Mouse (Mus musculus) neural tube, embryonic 14.5 days (tissue): ENCODE measurements around the gene Mboat2. TPM values are rescaled to one million over a fixed set of nuclear protein-coding genes. Genes with fewer than 3 reads are reported as not detected.

Experiments
- ATAC-seq: fragments of 200-750 bp; cut with Nextera tagmentation; 2 replicates; pipeline ENCODE4 v1.8.0; 2017; ENCODE audit warnings: low read depth, mild to moderate bottlenecking, moderate TSS enrichment, moderate library complexity
- H3K27ac ChIP-seq: fragments of 300-500 bp; sonication (generic); 2 replicates; pipeline ENCODE4 v1.5.1; 2014; ENCODE audit warnings: low read depth, mild to moderate bottlenecking, control low read depth, low read length, moderate library complexity, mixed read lengths
- H3K27me3 ChIP-seq: fragments of 300-500 bp; sonication (generic); 2 replicates; pipeline ENCODE4 v1.6.1; 2014; ENCODE audit warnings: low read length; ENCODE audit not compliant: control insufficient read depth, insufficient read depth
- H3K36me3 ChIP-seq: fragments of 300-500 bp; sonication (generic); 2 replicates; pipeline ENCODE4 v1.6.1; 2014; ENCODE audit warnings: low read length, mixed read lengths; ENCODE audit not compliant: control insufficient read depth, insufficient read depth
- H3K4me1 ChIP-seq: fragments of 300-500 bp; sonication (generic); 2 replicates; pipeline ENCODE4 v1.6.1; 2014; ENCODE audit warnings: low read length; ENCODE audit not compliant: control insufficient read depth, insufficient read depth
- H3K4me2 ChIP-seq: fragments of 300-500 bp; sonication (generic); 2 replicates; pipeline ENCODE4 v1.6.1; 2014; ENCODE audit warnings: mild to moderate bottlenecking, low read depth, low read length, control low read depth
- H3K4me3 ChIP-seq: fragments of 300-500 bp; sonication (generic); 2 replicates; pipeline ENCODE4 v1.5.1; 2014; ENCODE audit warnings: low read depth, low read length, control low read depth, mixed read lengths
- H3K9ac ChIP-seq: fragments of 300-500 bp; sonication (generic); replicated peaks from 2 replicates; pipeline ENCODE4 v1.6.1; 2014; ENCODE audit warnings: low read depth, mild to moderate bottlenecking, control low read depth, low read length, mixed read lengths
- H3K9me3 ChIP-seq: fragments of 300-500 bp; sonication (generic); 2 replicates; pipeline ENCODE4 v1.6.1; 2016; ENCODE audit warnings: low read length; ENCODE audit not compliant: control insufficient read depth
- WGBS: fragments of 180-500 bp; shearing (Covaris S2); extraction: QIAGEN DNeasy Blood & Tissue Kit; methylation state at CpG from one replicate; pipeline ENCODE4 v1.1.7; 2014; 5-methylcytosine and 5-hydroxymethylcytosine counted together
- polyA plus RNA-seq: library from polyadenylated mRNA; unstranded; fragments of >200 nt; fragmentation: Nextera tagmentation; extraction: Ambion mirVana; gene quantifications from 2 replicates; pipeline ENCODE4 v1.2.1, GENCODE M21; 2014

The Mboat2 gene
- polyA plus RNA-seq, 1 experiment from 2014 or later: 80.5 TPM

- H3K27ac ChIP-seq: no peak overlapping the region
- no peaks in the 10 kb centered on the region for H3K36me3 ChIP-seq
- H3K4me2 ChIP-seq: no peak overlapping the region
- H3K27me3 ChIP-seq: no peaks in the 10 kb centered on the region
- H3K9me3 ChIP-seq: no peaks in the 10 kb centered on the region
- 80% methylated on average over 10 of the region's 10 CpGs for WGBS
- no peak; the same call in 1 of the 2 replicates for ATAC-seq
- no peak overlapping the region for H3K9ac ChIP-seq
- H3K4me3 ChIP-seq: no peak overlapping the region
- no peaks in the 10 kb centered on the region for H3K4me1 ChIP-seq
Measured at GRCm38 (mm10) chr12:24899636-24900035, 69.0 kb downstream of the Mboat2 start.

- Histone ChIP-seq H3K4me2 (no peak overlapping the region), H3K4me3 (no peak overlapping the region), H3K9ac (no peak overlapping the region), H3K36me3 (no peaks in the 10 kb centered on the region), H3K27me3 (no peaks in the 10 kb centered on the region), H3K4me1 (no peaks in the 10 kb centered on the region), H3K9me3 (no peaks in the 10 kb centered on the region), H3K27ac (no peak overlapping the region)
- WGBS: 82% methylated on average over 5 of the region's 5 CpGs
- no peak for ATAC-seq
Measured at GRCm38 (mm10) chr12:24902736-24903135, 72.1 kb downstream of the Mboat2 start.

DNA sequence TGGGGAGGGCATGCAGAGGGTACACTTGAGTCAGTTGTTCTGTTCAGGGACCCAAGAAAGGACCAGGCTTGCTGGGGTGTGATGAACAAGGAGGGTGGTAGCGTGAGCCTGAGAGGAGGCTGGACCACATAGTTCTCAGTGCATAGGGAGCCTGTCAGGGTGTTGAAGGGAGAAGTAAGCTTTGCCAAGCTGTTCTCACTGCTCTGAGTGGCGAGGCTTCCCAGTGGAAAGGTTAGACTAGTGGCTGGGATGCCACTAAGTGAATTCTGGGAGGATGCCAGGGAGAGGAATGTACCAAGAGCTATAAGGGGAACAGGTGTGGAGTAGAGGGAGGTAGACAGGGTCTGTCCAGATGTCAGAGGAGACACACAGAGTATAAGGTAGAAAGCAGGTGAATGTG, 77.2 kb downstream of the Mboat2 start:
- Histone ChIP-seq H3K36me3 (peaks cover 10% of the 10 kb centered on the region; the same call in 1 of the 2 replicates), H3K27me3 (no peaks in the 10 kb centered on the region), H3K4me3 (no peak overlapping the region), H3K27ac (no peak overlapping the region), H3K9ac (no peak overlapping the region), H3K4me2 (no peak overlapping the region), H3K4me1 (no peaks in the 10 kb centered on the region), H3K9me3 (no peaks in the 10 kb centered on the region)
- WGBS: 91% methylated on average over 2 of the region's 2 CpGs
- no peak for ATAC-seq

DNA sequence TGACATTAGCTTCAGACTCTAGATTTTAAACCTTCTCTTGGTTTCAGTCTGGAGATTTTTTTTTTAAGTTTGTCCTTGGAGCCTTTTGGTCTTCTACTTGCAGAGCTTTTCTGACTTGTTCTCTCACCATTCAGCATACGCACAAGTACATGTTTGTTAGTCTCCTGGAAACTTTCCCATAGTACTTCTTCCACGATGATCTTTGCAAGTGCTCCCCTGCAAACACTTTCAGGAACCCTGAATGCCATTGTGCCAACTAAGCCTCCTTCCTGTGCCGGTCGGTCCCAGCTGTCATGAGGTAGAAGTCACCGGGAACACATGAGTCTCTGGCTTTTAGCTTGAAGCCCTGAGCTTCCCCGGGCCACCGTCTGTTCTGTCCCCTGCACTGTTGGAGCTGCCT, 79.0 kb downstream of the Mboat2 start:
- Histone ChIP-seq H3K27ac (no peak overlapping the region), H3K4me1 (no peaks in the 10 kb centered on the region), H3K4me3 (no peak overlapping the region), H3K4me2 (no peak overlapping the region), H3K36me3 (peaks cover 10% of the 10 kb centered on the region; the same call in 1 of the 2 replicates), H3K9ac (no peak overlapping the region), H3K27me3 (no peaks in the 10 kb centered on the region), H3K9me3 (no peaks in the 10 kb centered on the region)
- 90% methylated on average over 7 of the region's 7 CpGs for WGBS
- no peak for ATAC-seq

DNA sequence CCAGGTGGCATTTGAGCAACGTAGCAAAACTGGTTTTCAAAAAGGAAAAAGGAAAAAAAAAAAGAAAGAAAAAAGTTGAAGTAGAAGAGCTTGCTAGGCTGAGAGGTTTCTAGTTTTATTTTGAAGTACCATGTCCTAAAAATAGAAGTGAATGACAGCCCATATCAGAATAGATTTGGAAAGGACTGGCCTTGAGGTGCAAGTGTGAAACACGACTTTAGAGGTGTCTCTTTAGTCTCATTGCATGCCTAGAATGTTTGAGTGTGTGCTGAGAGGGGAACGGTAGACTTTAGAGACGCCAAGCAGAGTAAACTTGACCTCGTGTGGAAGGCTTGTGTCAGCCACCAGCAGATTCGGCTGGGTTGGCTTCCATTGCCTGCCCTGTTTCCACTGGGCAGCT, 81.5 kb downstream of the Mboat2 start:
- Histone ChIP-seq H3K4me3 (no peak overlapping the region), H3K27me3 (no peaks in the 10 kb centered on the region), H3K9ac (no peak overlapping the region), H3K4me1 (no peaks in the 10 kb centered on the region), H3K4me2 (no peak overlapping the region), H3K9me3 (no peaks in the 10 kb centered on the region), H3K36me3 (peaks cover 10% of the 10 kb centered on the region; the same call in 1 of the 2 replicates), H3K27ac (no peak overlapping the region)
- no peak for ATAC-seq
- WGBS: 89% methylated on average over 6 of the region's 6 CpGs

DNA sequence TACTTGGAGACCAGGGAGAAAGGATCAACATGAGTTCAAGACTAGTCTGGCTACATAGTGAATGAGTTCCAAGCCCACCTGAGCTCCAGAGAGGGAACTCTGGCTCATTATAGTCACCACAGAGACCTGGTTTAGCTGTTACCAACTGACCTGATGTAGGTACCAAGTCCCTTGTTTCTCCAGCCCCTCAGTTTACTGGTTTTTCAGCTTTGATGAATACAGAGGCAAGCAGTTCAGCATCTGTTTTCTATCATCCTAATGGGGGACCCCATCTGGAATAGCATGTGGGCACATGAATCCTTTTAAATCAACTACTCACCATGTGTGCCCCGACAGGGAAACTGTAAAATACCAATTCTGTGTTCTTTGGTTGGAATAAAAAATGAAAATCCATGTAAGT, 82.2 kb downstream of the Mboat2 start:
- no peak overlapping the region for H3K4me3 ChIP-seq
- H3K9me3 ChIP-seq: no peaks in the 10 kb centered on the region
- no peaks in the 10 kb centered on the region for H3K27me3 ChIP-seq
- H3K36me3 ChIP-seq: peaks cover 10% of the 10 kb centered on the region; the same call in 1 of the 2 replicates
- no peak overlapping the region for H3K9ac ChIP-seq
- no peak overlapping the region for H3K27ac ChIP-seq
- no peak for ATAC-seq
- no peak overlapping the region for H3K4me2 ChIP-seq
- WGBS: 71% methylated on average over 1 of the region's 1 CpGs
- no peaks in the 10 kb centered on the region for H3K4me1 ChIP-seq

GRCm38 (mm10) chr12:24918575-24919262, 88.0 kb downstream of the Mboat2 start:
- Histone ChIP-seq H3K27me3 (no peaks in the 10 kb centered on the region), H3K4me1 (0 out of 2 replicates have a peak, but pooled peaks cover 3% of the 10 kb centered on the region), H3K36me3 (no peaks in the 10 kb centered on the region), H3K4me2 (no peak overlapping the region), H3K27ac (no peak overlapping the region), H3K4me3 (no peak overlapping the region), H3K9me3 (no peaks in the 10 kb centered on the region), H3K9ac (no peak overlapping the region)
- ATAC-seq: no peak
- 66% methylated on average over 12 of the region's 12 CpGs for WGBS

DNA sequence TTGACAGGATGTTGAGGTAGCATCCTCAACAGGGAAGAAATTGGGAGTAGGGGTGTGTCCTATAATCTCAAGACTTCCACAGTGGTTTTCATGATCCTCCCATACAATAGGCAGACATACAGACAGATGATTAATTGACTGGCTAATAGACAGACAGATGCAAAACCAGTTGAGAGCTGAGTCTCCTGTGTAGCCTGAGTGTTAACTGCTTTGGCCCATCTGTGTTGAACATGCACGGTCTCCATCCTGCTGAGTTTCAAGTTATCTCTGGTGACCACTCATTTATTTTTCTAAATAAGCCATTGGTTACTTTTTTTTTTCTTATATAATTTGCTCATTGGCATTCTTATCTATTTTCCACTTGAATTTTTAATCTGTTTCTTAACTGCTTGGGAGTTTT, 90.2 kb downstream of the Mboat2 start:
- Histone ChIP-seq H3K27me3 (no peaks in the 10 kb centered on the region), H3K27ac (no peak overlapping the region), H3K9me3 (no peaks in the 10 kb centered on the region), H3K4me2 (no peak overlapping the region), H3K4me3 (no peak overlapping the region), H3K36me3 (no peaks in the 10 kb centered on the region), H3K9ac (no peak overlapping the region), H3K4me1 (0 out of 2 replicates have a peak, but pooled peaks cover 3% of the 10 kb centered on the region)
- no peak for ATAC-seq
- 49% methylated on average over 1 of the region's 1 CpGs for WGBS

DNA sequence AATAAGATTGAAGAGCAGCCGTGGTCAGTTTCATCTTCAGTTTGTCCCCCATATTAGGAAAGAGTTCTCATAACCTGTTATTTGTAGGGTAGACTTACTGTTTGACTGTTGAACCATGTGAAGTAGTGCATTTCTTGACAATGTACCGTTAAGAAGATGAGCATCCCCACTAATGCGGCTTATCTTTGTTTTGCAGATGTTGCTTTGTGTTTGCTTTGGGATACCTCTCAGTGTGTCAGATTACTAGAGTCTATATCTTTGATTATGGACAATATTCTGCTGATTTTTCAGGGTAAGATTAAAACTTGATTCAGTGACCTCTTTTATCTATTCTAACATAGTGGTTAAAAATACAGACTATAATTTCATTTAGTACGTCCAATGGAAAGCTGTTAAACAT, 93.3 kb downstream of the Mboat2 start:
- Histone ChIP-seq H3K9me3 (no peaks in the 10 kb centered on the region), H3K4me2 (no peak overlapping the region), H3K27me3 (no peaks in the 10 kb centered on the region), H3K9ac (no peak overlapping the region), H3K36me3 (no peaks in the 10 kb centered on the region), H3K4me3 (no peak overlapping the region), H3K4me1 (peaks cover 5% of the 10 kb centered on the region; the same call in 1 of the 2 replicates), H3K27ac (no peak overlapping the region)
- ATAC-seq: no peak
- 89% methylated on average over 4 of the region's 4 CpGs for WGBS
